Mouse (Mus musculus): Measurements from ENCODE around the gene Mdh1.

GRCm38 (mm10) chr11:21583286-21583685 lies 11.1 kb upstream of the Mdh1 start:
- TF ChIP-seq POLR2A (IDR thresholded peaks at IDR 0.05; ENCODE audit: extremely low read depth, insufficient read depth, low read length): no peak
- no peak for TF ChIP-seq CTCF (IDR thresholded peaks at IDR 0.05; ENCODE audit: low read depth, low read length)

Measured in liver, adult 2 months (tissue).